Mouse (Mus musculus) CD4-positive, CD25-positive, alpha-beta regulatory T cell, adult 4 months (primary cell): ENCODE measurements around the gene BC049352. TPM values are rescaled to one million over a fixed set of nuclear protein-coding genes. Genes with fewer than 3 reads are reported as not detected.

ENCODE experiments used
- polyA plus RNA-seq, 2 experiments: library from polyadenylated mRNA; unstranded; fragments of 100-300 nt; shearing (Covaris generic); gene quantifications; one replicate each; pipeline ENCODE4 v1.2.1; 2017

Gene BC049352
- polyA plus RNA-seq, 2 experiments from 2014 or later, result 2.5 to 3.2 TPM

Other genes with a start within 250 kb of the BC049352 start
- gene Ube4a, start 216.4 kb upstream of the BC049352 start, polyA plus RNA-seq, result 10 to 100 TPM; 26.6 to 40.4 TPM
- gene Cd3g, start 201.6 kb upstream of the BC049352 start, polyA plus RNA-seq, result 1,000 to 10,000 TPM; 1,425 to 1,626 TPM
- 100 to 1,000 TPM; 544 to 973 TPM for gene Cd3d, start 200.2 kb upstream of the BC049352 start, polyA plus RNA-seq
- 1,000 to 10,000 TPM; 1,413 to 1,834 TPM for gene Cd3e, start 172.4 kb upstream of the BC049352 start, polyA plus RNA-seq
- under 1 TPM; 0.16 to 0.24 TPM for gene Mpzl2, start 142.2 kb upstream of the BC049352 start, polyA plus RNA-seq
- gene Mpzl3, start 126.8 kb upstream of the BC049352 start, polyA plus RNA-seq, result 10 to 100 TPM in 1 of 2 experiments, 1 to 10 TPM in 1; 7.5 to 10.8 TPM
- gene Jaml, start 102.8 kb upstream of the BC049352 start, polyA plus RNA-seq, result 1 to 10 TPM; 3.8 to 5.3 TPM
- under 1 TPM; 0.30 to 0.39 TPM for gene Scn2b, start 64.2 kb upstream of the BC049352 start, polyA plus RNA-seq
- gene Scn4b, start 43.6 kb upstream of the BC049352 start, polyA plus RNA-seq, result under 1 TPM in 1 of 2 experiments, not detected in 1; 0.07 TPM
- not detected for gene Tmprss4, start 22.1 kb downstream of the BC049352 start, polyA plus RNA-seq
- 10 to 100 TPM; 38.8 to 66.0 TPM for gene Il10ra, start 87.1 kb downstream of the BC049352 start, polyA plus RNA-seq
- 1 to 10 TPM; 5.2 to 7.1 TPM for gene Tmprss13, start 137.1 kb downstream of the BC049352 start, polyA plus RNA-seq
- gene Fxyd6, start 188.2 kb downstream of the BC049352 start, polyA plus RNA-seq, result not detected
- not detected for gene Fxyd2, start 217.7 kb downstream of the BC049352 start, polyA plus RNA-seq
- not detected for gene Dscaml1, start 244.6 kb downstream of the BC049352 start, polyA plus RNA-seq